Mouse (Mus musculus) hindlimb bud, embryonic 11.5 days (tissue): Measurements from ENCODE around the gene Chd2.

Experiments used
- DNase-seq: peaks from one replicate; pipeline ENCODE4 v3.0.0-alpha.2; 2012; ENCODE audit warnings: low read depth, low spot score; ENCODE audit errors: extremely low spot score

Chd2 gene

DNA sequence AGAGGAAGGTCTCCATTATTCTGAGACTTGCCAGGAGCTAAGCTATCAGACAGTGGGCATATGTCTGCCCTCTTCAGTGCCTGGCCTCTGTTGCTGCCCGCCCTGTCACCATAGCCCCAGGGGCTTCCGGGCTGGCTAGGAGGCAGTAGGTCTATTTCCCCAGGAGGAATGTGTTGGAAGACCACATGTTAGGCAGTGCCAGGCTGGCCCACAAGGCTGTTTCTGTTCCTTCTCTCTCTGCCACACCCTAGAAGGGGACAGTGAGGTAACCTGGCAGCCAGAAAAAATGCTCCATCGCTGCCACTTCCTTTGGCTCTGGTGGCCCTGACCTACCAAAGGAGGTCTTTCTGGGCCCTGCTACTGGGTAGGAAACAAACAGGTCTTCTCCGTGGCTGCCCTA, 129.6 kb downstream of the Chd2 start:
- no peak for DNase-seq

DNA sequence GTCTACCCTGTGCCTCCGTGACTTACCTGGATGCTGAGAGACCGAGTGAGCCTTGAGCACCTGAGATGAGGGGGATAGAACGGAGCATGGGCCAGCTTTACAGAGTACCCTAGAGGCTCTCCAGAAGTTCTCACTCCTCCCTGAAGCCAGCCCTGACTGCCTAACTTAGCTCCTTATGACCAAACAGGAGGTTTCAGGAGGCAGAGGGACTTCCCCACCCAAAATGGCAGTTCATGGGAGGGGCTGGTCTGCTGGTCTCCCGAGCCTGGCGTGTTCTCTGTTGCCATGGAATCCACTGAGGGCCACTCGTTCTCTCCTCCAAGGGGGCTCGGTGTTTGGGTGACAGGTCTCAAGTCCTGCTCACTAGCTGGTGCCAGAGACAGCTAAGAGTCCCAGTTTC, 130.1 kb downstream of the Chd2 start:
- DNase-seq = no peak

- no peak for DNase-seq
Observed at GRCm38 (mm10) chr7:73405550-73405949, 136.1 kb downstream of the Chd2 start.

- DNase-seq = no peak
Observed at GRCm38 (mm10) chr7:73403538-73403937, 138.1 kb downstream of the Chd2 start.

GRCm38 (mm10) chr7:73402671-73403070, 139.0 kb downstream of the Chd2 start:
- DNase-seq = no peak

DNA sequence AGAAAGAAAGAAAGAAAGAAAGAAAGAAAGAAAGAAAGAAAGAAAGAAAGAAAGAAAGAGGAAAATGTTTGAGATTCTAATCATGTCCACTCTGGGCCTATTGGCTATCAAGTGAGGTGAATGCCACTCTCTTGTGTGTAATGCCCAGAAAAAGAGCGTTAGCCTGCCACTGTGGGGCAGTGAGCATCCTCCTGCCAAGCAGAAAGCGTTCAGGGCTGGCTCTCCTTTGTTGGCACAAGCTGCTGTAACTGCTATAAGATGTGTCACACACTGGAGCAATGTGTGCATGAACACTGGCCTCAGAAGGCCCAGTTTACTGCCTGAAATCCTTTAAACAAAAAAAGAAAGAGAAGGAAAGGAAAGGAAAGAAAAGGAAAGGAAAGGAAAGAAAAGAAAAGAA, 139.5 kb downstream of the Chd2 start:
- DNase-seq = no peak

- peak; percentile 47 for DNase-seq
Observed at GRCm38 (mm10) chr7:73400051-73400916, 141.3 kb downstream of the Chd2 start.

DNA sequence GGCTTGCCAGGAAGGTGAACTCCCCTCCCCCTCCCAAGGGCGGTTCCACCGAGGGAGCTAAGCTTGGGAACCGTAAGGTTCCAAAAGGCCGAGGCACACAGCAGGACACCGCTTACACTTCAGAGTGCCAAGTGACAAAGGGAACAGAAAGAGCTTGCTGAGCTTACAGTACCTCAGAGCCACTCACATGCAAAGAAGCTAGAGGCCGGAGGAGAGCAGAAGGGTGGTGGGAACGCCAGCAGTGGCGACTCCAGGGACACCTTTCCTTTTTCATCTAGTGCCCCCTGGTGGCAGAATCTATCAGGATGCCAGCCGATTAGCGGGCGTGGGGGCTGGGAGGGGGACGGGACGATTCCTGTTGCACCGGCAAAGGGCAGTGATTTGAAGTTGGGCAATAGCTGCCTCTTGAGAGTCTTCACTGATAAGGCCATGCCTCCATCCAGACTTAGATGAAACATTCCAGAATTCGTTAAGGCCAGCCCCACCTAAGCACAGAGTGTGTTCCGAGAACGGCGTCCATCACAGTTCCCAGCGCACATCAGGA, 142.1 kb downstream of the Chd2 start:
- DNase-seq = no peak

DNA sequence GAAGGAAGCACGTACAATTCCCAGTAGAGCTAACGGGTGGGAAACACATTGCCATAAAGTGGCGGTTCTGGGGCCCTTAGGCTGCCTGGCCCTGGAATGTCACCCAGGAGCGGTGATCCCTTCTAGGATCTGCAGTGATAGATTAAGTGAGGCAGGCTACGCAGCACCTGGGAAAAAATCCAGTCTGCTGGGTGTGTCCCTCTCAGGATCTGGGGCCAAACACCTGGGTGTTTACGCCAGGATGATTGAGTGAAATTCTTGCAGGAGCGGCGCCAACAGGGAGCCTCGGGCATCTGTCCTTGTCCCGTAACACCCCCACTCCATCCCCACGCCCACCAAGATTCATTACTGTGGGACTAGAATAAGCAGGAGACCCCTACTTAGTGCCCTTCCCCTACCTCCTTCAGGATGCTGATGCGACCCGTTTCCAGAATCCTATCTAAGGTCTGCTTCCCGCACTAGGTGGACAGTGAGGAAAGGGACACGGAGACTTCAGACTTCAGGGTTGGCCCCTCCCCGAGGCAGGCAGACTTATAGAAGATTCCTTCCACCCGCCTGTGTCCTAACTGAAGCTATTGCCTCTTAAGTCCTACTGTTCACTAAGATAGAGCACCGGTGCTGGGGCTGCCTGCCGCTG, 142.7 kb downstream of the Chd2 start:
- no peak for DNase-seq

DNA sequence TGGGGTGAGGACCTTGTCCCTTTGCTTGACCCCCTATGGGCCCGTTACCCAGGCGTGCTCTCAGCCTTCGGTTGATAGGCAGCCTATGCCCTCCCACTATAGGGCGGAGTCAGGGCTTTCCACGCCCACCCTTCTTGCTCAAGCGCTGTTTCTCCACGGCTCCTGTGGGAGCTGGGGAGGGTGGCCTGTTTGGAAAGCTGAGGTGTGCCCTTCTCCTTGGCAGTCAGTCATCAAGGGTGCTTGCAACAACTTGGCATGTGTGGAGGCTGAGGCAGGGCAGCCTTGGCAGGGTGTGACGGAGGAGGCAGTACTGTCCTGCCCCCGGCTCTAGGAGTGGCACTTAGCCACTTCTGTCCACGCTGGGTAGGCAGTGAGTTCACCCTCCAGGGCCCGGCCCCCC, 143.3 kb downstream of the Chd2 start:
- no peak for DNase-seq

GRCm38 (mm10) chr7:73394013-73394409, 147.6 kb downstream of the Chd2 start:
- no peak for DNase-seq

GRCm38 (mm10) chr7:73393307-73394012, 148.2 kb downstream of the Chd2 start:
- DNase-seq = no peak

GRCm38 (mm10) chr7:73392359-73392758, 149.3 kb downstream of the Chd2 start:
- DNase-seq = no peak

DNA sequence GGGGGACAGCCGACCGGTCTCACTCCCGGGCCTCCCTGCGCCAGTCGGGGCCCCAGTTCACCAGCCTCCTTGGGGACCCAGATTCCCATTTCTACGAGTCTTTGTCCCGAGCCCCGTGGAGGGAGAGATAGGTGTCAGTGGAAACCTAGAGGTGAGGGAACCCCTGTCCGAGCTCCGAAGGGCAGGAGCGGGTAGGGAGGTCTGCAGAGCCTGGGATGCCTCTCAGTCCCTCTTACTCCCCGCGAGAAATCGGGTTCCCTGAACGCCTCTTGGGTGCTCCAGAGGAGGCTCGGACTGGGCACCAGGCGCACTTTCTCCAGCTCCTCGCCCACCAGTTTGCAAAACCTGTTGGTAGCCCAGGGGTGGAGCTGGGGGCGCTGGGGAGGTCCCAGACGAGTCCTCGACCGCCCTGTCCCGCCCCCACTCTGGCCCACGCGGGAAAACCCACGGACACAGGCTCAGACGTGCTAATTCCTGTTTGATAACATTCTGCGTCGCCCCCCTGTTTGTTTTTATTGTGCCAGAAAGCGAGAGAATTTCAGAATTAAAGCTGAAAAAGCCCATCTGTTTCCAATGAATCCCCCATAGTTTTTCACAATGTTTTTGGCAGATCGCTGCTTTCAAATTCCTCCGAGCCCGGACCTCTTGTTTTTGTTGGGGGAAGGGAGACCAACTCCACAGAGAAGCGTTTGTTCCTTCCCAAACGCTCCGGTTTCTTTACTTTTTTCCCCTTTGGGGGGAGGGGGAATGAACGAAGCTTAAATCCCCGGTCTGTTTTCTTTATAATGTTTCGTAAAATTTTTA, 149.9 kb downstream of the Chd2 start:
- no peak for DNase-seq

DNA sequence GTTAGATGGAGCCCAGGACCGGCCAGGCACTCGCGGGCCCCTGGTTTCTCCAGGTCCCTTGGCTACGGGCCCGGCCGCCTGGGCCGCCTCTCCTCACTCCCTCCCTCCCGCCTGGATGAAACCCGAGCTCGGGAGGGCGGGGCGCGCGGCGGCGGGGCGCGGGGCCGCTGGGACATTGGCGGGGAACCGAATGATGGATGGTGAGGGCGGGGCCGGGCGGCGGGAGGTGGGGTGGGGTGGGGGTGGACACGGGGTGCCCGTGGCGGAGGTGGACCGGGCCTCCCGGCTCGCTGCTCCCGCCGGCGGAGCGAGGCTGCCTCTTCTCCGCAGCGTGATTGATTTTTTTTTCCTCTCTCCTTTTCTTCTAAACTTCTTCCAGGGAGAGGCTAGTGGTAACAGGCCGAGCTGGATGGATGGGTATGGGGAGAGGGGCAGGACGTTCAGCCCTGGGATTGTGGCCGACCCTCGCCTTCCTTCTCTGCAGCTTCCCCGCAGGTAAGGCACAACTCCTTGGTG, 150.6 kb downstream of the Chd2 start:
- no peak for DNase-seq

DNA sequence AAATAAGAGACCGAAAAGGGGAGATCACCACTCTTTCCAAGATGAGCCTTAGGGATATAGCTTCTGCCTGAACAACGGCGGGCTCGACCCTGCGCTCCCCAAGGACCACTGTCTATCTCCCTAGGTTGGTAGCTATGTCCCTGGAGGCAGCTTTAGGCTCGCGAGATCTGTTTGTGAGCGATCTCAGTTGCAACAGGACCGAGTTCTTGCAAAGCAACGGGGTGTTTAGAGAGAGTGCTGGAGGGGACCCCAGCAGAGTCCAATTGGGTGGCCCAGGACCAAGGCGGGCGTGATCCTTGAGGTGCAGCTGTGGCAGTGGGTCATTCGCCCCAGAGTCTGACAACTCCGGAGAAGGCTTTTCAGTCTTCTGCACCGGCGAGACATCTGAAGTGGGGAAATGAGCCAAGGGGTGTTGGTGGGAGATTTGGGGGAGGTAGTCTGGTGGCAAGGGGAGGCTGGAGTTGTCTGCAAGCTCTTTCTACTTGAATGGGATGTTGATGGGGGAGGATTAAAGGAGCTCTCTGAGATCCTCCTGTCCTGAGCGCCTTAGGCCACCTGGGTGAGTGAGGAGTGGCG, 151.1 kb downstream of the Chd2 start:
- no peak for DNase-seq

DNA sequence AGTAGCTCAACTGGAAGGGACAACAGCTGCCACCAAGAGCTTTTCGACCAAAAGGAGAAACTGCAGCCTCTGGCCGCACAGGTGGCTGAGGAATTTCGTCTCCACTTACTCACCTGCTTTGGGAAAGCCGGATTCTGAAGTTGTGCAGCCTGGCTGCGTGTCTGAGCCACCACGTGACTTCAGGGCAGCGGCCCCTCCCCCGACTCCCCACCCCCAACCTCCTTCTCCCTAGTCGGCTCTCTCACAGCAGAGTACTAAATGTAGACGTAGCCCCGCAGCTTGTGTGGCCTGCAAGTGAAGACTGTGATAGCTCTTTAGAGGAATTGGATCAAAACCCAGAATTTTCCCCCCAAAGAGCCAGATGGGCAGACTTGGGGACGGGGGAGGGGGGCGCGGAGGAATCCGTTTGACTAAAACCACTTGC, 151.7 kb downstream of the Chd2 start:
- DNase-seq = no peak

- DNase-seq = no peak
Observed at GRCm38 (mm10) chr7:73389419-73389818, 152.2 kb downstream of the Chd2 start.

DNA sequence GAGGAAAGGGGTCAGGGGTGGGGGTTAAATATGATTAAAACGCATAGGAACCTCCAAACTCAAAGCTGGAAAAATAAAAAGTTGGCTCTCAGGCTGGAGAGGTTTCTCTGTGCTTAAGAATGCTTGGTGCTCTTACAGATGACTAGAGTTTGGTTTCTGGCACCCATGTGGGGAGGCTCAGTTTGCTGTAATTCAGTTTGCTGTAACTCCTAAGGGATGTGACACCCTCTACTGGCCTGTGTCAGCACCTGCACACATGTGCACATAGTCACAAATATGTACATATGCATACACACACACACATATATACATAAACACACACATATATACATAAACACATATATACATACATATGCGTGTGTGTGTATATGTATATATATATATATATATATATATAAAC, 152.8 kb downstream of the Chd2 start:
- no peak for DNase-seq

GRCm38 (mm10) chr7:73382843-73383242, 158.8 kb downstream of the Chd2 start:
- DNase-seq = no peak
